Mouse (Mus musculus): Measurements from ENCODE around the gene Celf5. TPM values are rescaled to one million over a fixed set of nuclear protein-coding genes. Genes with fewer than 3 reads are reported as not detected.

The Celf5 gene
- polyA plus RNA-seq, 1 experiment from 2014 or later: 62.5 TPM

GRCm38 (mm10) chr10:81421797-81422100 lies 60.8 kb downstream of the Celf5 start:
- no peaks in the 10 kb centered on the region for H3K9me3 ChIP-seq (replicated peaks)
- H3K27me3 ChIP-seq (replicated peaks): no peaks in the 10 kb centered on the region; the same call in 1 of the 2 replicates
- no peak overlapping the region for H3K9ac ChIP-seq (replicated peaks)
- H3K4me1 ChIP-seq: peaks cover 56% of the 10 kb centered on the region
- no peak overlapping the region for H3K27ac ChIP-seq (replicated peaks)
- no peak overlapping the region for H3K4me3 ChIP-seq (replicated peaks)
- peaks cover 12% of the 10 kb centered on the region; the same call in 1 of the 2 replicates for H3K36me3 ChIP-seq
- no peak for ATAC-seq (ENCODE audit: low FRiP score)
- 83% methylated on average over 5 of the region's 5 CpGs for WGBS
- no peak overlapping the region for H3K4me2 ChIP-seq

GRCm38 (mm10) chr10:81421041-81421796 lies 61.3 kb downstream of the Celf5 start:
- Histone ChIP-seq H3K9me3 (replicated peaks) (no peaks in the 10 kb centered on the region), H3K4me2 (no peak overlapping the region), H3K9ac (replicated peaks) (no peak overlapping the region), H3K4me1 (peaks cover 56% of the 10 kb centered on the region), H3K4me3 (replicated peaks) (no peak overlapping the region), H3K27me3 (replicated peaks) (no peaks in the 10 kb centered on the region; the same call in 1 of the 2 replicates), H3K27ac (replicated peaks) (no peak overlapping the region), H3K36me3 (peaks cover 12% of the 10 kb centered on the region; the same call in 1 of the 2 replicates)
- 80% methylated on average over 4 of the region's 4 CpGs for WGBS
- no peak for ATAC-seq (ENCODE audit: low FRiP score)

DNA sequence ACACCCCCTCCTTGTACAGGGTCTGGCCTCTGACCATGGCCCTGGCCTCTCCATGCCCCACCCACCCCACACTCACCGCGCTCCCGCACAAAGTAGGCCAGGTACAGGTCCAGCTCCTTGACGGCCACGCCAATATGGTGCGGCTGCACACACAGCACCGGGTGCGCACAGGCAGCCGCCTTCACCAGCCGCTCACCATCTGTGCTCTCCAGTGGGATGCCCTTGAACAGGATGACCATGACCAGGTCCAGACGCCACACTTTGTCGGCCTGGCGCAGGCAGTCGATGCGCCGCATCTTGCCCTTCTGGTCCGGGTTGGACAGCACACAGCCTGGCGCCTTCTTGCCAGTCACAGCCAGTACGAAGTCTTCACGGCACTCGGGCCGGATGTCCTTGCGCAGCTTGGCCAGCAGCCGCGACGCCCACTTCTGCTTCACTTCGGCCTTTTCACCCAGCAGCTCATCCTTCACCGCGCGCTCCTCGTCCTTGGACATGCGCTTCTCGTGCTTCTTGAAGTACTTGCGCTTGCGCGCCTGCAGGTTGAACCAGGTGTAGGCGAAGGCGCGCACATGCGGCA lies 62.2 kb downstream of the Celf5 start:
- peaks cover 12% of the 10 kb centered on the region; the same call in 1 of the 2 replicates for H3K36me3 ChIP-seq
- whole genome bisulfite sequencing: 87% methylated on average over 40 of the region's 40 CpGs
- H3K27ac ChIP-seq (replicated peaks): no peak overlapping the region
- H3K4me1 ChIP-seq: peaks cover 56% of the 10 kb centered on the region
- no peaks in the 10 kb centered on the region for H3K9me3 ChIP-seq (replicated peaks)
- H3K4me2 ChIP-seq: no peak overlapping the region
- no peak overlapping the region for H3K9ac ChIP-seq (replicated peaks)
- no peak for ATAC-seq (ENCODE audit: low FRiP score)
- H3K4me3 ChIP-seq (replicated peaks): no peak overlapping the region
- H3K27me3 ChIP-seq (replicated peaks): no peaks in the 10 kb centered on the region

DNA sequence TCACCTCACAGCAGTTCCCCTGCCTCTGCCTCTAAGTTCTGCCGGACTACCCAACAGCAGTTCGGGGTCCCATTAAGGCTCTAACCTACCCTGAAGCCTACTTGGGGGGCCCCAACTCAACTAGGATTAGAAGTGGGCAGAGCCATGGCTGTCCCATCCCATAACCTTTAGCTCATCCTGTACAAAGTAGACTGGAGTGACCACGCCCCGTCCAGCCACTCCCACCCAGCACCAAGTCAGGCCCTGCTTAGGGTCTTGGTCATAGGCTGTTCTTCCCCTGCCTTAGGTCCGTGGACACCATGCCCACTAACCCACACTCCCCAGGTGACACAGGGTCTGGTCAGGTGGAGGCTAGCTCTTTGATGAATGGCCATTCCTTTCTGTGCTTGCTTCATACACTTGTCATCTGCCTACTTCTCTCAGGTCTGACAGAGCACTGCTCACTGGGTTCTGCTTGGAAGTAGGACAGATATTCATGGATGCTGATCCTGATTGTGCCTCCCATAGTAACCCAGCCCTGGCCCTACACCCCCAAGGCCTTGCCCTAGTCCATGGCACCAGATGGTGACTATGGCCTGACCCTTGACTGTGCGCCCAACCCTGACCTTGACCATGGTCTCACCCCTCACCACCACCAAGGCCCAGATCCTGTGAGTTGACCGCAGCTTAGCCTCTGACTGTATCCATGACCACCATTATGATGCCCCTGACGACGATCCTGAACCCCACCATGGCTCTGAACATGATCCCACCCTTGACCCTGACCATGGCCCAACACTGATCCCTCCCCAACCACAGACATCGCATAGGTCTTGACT lies 63.2 kb downstream of the Celf5 start:
- H3K9me3 ChIP-seq (replicated peaks): no peaks in the 10 kb centered on the region
- no peak overlapping the region for H3K27ac ChIP-seq (replicated peaks)
- H3K27me3 ChIP-seq (replicated peaks): no peaks in the 10 kb centered on the region
- H3K9ac ChIP-seq (replicated peaks): no peak overlapping the region
- H3K4me3 ChIP-seq (replicated peaks): no peak overlapping the region
- H3K4me2 ChIP-seq: no peak overlapping the region
- WGBS: 94% methylated on average over 10 of the region's 10 CpGs
- ATAC-seq (ENCODE audit: low FRiP score): no peak
- H3K4me1 ChIP-seq: peaks cover 54% of the 10 kb centered on the region
- H3K36me3 ChIP-seq: peaks cover 12% of the 10 kb centered on the region; the same call in 1 of the 2 replicates

DNA sequence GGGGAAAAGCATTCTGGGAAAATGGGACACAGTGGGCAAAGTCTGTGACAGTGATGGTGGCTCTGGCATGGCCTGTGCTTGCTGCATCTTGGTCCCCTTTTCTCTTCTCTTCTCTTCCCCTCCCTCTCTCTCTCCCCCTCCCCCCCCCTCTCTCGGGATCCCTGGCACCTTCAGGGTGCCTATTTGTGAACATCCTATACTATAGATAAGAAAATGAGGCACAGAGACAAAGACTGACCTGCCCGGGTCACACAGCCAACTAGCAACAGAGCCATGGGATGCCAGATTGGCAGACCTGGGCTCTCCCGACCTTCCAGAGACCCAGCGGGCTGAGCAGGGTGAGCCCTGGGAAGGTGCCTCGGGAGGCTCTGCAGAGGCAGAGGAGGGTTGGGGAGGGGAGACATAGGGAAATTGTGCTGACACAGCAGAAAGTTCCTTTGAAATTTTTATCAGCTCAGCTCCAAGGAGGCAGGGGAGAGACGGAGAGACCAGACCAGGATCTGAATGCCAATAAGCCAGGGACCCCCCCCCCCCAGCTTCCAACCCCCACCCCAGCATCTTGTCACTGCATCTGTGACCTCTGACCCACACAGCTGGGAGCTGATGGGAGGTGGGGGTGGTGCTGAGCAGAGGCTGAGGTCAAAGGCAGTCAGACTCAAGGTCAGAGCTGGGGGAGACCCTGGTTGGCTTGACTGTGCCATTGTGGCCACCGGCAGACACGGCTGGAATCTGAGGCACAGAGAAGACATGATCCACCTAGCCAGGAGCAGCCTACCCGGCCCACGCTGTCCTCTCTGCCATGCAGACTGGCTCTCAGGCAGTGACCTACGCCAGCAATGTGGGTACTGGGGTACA lies 64.1 kb downstream of the Celf5 start:
- H3K27me3 ChIP-seq (replicated peaks): no peaks in the 10 kb centered on the region
- H3K36me3 ChIP-seq: peaks cover 12% of the 10 kb centered on the region; the same call in 1 of the 2 replicates
- H3K27ac ChIP-seq (replicated peaks): no peak overlapping the region
- H3K9me3 ChIP-seq (replicated peaks): no peaks in the 10 kb centered on the region
- no peak overlapping the region for H3K4me3 ChIP-seq (replicated peaks)
- 46% methylated on average over 11 of the region's 11 CpGs for WGBS
- ATAC-seq (ENCODE audit: low FRiP score): no peak
- no peak overlapping the region for H3K9ac ChIP-seq (replicated peaks)
- H3K4me2 ChIP-seq: no peak overlapping the region
- H3K4me1 ChIP-seq: peaks cover 57% of the 10 kb centered on the region

- 51% methylated on average over 12 of the region's 12 CpGs for WGBS
- Histone ChIP-seq H3K9ac (replicated peaks) (peak overlapping the region; percentile 20; the same call in 1 of the 2 replicates), H3K36me3 (peaks cover 12% of the 10 kb centered on the region; the same call in 1 of the 2 replicates), H3K4me2 (peak overlapping the region; percentile 50), H3K27ac (replicated peaks) (peak overlapping the region; percentile 72), H3K27me3 (replicated peaks) (no peaks in the 10 kb centered on the region), H3K4me3 (replicated peaks) (peak overlapping the region; percentile 19; the same call in 1 of the 2 replicates), H3K4me1 (peaks cover 65% of the 10 kb centered on the region), H3K9me3 (replicated peaks) (no peaks in the 10 kb centered on the region)
- no peak for ATAC-seq (ENCODE audit: low FRiP score)
Measured at GRCm38 (mm10) chr10:81417227-81418215, 65.0 kb downstream of the Celf5 start.

GRCm38 (mm10) chr10:81416581-81417226 lies 65.8 kb downstream of the Celf5 start:
- Histone ChIP-seq H3K4me3 (replicated peaks) (peak overlapping the region; percentile 19; the same call in 1 of the 2 replicates), H3K27me3 (replicated peaks) (no peaks in the 10 kb centered on the region), H3K4me1 (peaks cover 73% of the 10 kb centered on the region), H3K36me3 (peaks cover 12% of the 10 kb centered on the region; the same call in 1 of the 2 replicates), H3K4me2 (peak overlapping the region; percentile 50), H3K9me3 (replicated peaks) (no peaks in the 10 kb centered on the region), H3K27ac (replicated peaks) (peak overlapping the region; percentile 72), H3K9ac (replicated peaks) (0 out of 2 replicates have a peak overlapping the region, but pooled peaks have one; percentile 20)
- ATAC-seq (ENCODE audit: low FRiP score): peak; percentile 67
- WGBS: 1% methylated on average over 24 of the region's 26 CpGs

DNA sequence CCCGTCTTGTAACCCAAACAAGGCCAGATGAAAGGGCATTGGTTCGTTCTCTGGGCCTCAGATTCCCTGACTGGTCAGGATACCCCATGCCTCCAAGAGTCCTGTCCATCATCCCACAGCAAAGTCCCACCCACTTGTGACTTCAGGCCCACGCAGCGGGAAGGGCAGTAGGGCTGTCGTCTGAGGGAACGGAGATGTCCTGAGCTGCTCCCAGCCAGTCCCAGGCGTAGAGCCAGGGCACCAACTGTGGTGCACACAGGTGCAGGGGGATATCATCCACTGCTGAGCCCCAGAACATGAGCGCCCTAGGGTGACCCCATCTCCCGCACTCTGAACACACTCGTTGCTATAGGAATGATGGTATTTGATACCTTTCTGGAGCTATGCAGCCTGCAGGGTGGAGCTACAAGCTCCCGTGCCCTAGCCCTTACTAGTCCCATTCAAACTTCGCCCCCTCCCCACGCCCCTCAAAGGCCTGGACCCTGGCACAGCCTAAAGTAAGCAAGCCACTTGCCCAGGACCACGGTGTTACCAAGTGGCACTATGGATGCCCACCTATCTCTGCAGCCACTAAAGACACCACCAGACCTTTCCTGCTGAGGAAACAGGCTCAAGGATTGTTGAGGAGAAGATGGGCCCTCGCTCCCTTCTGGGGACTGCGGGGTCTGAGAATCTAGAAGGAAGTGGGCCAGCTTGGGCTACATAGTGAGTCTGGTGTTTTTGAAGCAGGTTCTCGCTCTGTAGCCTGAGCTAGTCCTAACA lies 66.8 kb downstream of the Celf5 start:
- Histone ChIP-seq H3K27ac (replicated peaks) (peak overlapping the region; percentile 72; the same call in 1 of the 2 replicates), H3K36me3 (peaks cover 12% of the 10 kb centered on the region; the same call in 1 of the 2 replicates), H3K4me1 (peaks cover 83% of the 10 kb centered on the region), H3K4me3 (replicated peaks) (no peak overlapping the region), H3K27me3 (replicated peaks) (no peaks in the 10 kb centered on the region), H3K4me2 (no peak overlapping the region), H3K9me3 (replicated peaks) (no peaks in the 10 kb centered on the region), H3K9ac (replicated peaks) (no peak overlapping the region)
- WGBS: 70% methylated on average over 17 of the region's 17 CpGs
- ATAC-seq (ENCODE audit: low FRiP score): no peak

DNA sequence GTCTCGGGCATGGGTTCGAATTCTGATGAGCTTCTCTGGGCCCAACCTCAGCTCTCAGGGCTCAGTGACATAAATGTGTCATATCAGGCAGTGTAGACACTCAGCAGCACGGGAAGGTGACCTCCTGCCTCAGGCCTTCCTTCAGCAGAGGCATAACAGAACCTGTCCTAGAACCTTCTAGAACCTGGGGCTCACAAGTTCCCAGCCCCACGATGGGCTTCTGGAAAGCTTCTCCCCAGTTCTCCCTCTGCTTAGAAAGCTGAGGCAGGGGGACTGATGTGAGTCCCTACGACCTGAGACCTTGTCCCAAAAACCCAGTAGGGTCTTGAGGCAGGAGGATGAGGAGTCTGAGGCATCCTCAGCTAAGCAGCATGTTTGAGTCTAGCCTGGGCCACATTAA lies 67.4 kb downstream of the Celf5 start:
- H3K4me1 ChIP-seq: peaks cover 84% of the 10 kb centered on the region

More for the DNA sequence above, 67.4 kb downstream of the Celf5 start:
- Histone ChIP-seq H3K27me3 (replicated peaks) (no peaks in the 10 kb centered on the region), H3K36me3 (peaks cover 10% of the 10 kb centered on the region; the same call in 1 of the 2 replicates), H3K4me2 (no peak overlapping the region), H3K4me3 (replicated peaks) (no peak overlapping the region), H3K9me3 (replicated peaks) (no peaks in the 10 kb centered on the region), H3K9ac (replicated peaks) (no peak overlapping the region), H3K27ac (replicated peaks) (no peak overlapping the region)
- no peak for ATAC-seq (ENCODE audit: low FRiP score)
- 77% methylated on average over 5 of the region's 5 CpGs for WGBS
